Mouse (Mus musculus) stomach, embryonic 14.5 days (tissue): ENCODE data around the gene Zfp11. TPM values are rescaled to one million over a fixed set of nuclear protein-coding genes. Genes with fewer than 3 reads are reported as not detected.
"Not testable (repeated sequence)": the region's sequence is repeated elsewhere in the genome, so short reads cannot be mapped to it uniquely, and the experiment has no call there.

Experiments used
- ATAC-seq: fragments of 200-750 bp; cut with Nextera tagmentation; 2 replicates; pipeline ENCODE4 v1.8.0; 2017; ENCODE audit warnings: low read depth, moderate TSS enrichment; ENCODE audit not compliant: insufficient number of reproducible peaks, insufficient read depth, low FRiP score
- H3K27ac ChIP-seq: fragments of 300-500 bp; sonication (generic); 2 replicates; pipeline ENCODE4 v1.5.1; 2014; ENCODE audit warnings: mild to moderate bottlenecking, low read length, moderate library complexity, mixed read lengths
- H3K27me3 ChIP-seq: fragments of 300-500 bp; sonication (generic); 2 replicates; pipeline ENCODE4 v1.6.1; 2014; ENCODE audit warnings: low read length, control low read depth, mixed read lengths; ENCODE audit not compliant: control insufficient read depth, insufficient read depth
- H3K36me3 ChIP-seq: fragments of 300-500 bp; sonication (generic); 2 replicates; pipeline ENCODE4 v1.6.1; 2014; ENCODE audit warnings: mild to moderate bottlenecking, control low read depth, low read length, moderate library complexity, mixed read lengths; ENCODE audit not compliant: control insufficient read depth, insufficient read depth
- H3K4me1 ChIP-seq: fragments of 300-500 bp; sonication (generic); 2 replicates; pipeline ENCODE4 v1.6.1; 2014; ENCODE audit warnings: low read length, control low read depth, mixed read lengths; ENCODE audit not compliant: control insufficient read depth, insufficient read depth
- H3K4me2 ChIP-seq: fragments of 300-500 bp; sonication (generic); replicated peaks from 2 replicates; pipeline ENCODE4 v1.6.1; 2014; ENCODE audit warnings: low read depth, low read length, control low read depth
- H3K4me3 ChIP-seq: fragments of 300-500 bp; sonication (generic); 2 replicates; pipeline ENCODE4 v1.5.1; 2014; ENCODE audit warnings: low read depth, low read length, control low read depth
- H3K9ac ChIP-seq: fragments of 300-500 bp; sonication (generic); replicated peaks from 2 replicates; pipeline ENCODE4 v1.6.1; 2014; ENCODE audit warnings: low read depth, mild to moderate bottlenecking, control low read depth, low read length, moderate library complexity, mixed read lengths
- H3K9me3 ChIP-seq: fragments of 300-500 bp; sonication (generic); 2 replicates; pipeline ENCODE4 v1.6.1; 2016; ENCODE audit warnings: low read depth, low read length, control low read depth; ENCODE audit not compliant: control insufficient read depth
- WGBS: fragments of 180-500 bp; shearing (Covaris S2); extraction: QIAGEN DNeasy Blood & Tissue Kit; methylation state at CpG from one replicate; pipeline ENCODE4 v1.1.7; 2014; 5-methylcytosine and 5-hydroxymethylcytosine counted together
- polyA plus RNA-seq: library from polyadenylated mRNA; unstranded; fragments of >200 nt; fragmentation: Nextera tagmentation; extraction: Ambion mirVana; gene quantifications from 2 replicates; pipeline ENCODE4 v1.2.1, GENCODE M21; 2014

Gene Zfp11
- polyA plus RNA-seq, 1 experiment from 2014 or later = 4.7 TPM

DNA sequence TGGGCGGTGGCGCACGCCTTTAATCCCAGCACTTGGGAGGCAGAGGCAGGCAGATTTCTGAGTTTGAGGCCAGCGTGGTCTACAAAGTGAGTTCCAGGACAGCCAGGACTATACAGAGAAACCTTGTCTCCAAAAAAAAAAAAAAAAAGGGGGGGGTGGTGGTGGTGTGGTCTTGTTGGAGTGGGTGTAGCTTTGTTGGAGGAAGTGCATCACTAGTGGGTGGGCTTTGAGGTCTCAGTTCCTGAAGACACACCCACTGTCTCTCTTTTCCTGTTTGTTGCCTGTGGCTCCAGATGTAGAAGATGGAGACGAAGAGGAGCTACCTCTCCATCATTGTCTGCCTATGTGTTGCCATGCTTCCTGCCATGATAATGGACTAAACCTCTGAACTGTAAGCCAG, 15.2 kb upstream of the Zfp11 start:
- H3K36me3 ChIP-seq, H3K27ac ChIP-seq, H3K9ac ChIP-seq, H3K9me3 ChIP-seq, ATAC-seq, H3K4me1 ChIP-seq, H3K4me2 ChIP-seq, H3K4me3 ChIP-seq, H3K27me3 ChIP-seq: not testable (repeated sequence)
- WGBS = 96% methylated on average over 5 of the region's 5 CpGs

DNA sequence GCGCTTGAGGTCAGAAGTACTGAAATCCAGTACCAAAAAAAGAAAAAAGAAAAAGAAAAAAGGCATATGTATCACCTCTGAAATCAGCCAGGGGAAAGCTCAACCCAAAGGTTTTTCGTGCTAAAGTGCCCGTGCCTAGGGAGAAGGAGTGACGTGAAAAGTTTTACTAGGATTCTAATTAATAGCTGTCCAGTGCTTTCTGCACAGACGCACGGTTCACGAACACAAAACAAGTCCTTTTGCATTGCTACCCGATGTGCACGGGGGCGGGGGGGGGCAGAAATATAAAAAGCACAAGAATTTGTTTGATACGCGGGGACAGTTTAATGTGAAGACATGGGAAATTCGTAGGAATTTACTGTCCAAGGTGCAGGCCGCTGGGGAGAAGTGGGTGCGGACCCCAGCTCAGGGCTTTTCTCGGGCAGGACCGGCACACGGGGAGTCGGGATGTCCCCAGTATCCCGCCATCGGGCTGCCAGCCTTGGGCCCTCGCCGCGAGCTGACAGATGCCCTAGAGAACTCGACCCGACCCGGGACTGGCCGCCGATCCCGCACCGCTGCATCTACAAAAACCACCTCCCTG, 355 bp downstream of the Zfp11 start:
- peak; percentile 42; the same call in 1 of the 2 replicates for ATAC-seq
- Histone ChIP-seq H3K4me3 (peak overlapping the region; percentile 72), H3K9ac (peak overlapping the region; percentile 75), H3K9me3 (0 out of 2 replicates have a peak, but pooled peaks cover 3% of the 10 kb centered on the region), H3K36me3 (no peaks in the 10 kb centered on the region), H3K4me1 (no peaks in the 10 kb centered on the region), H3K27ac (no peak overlapping the region), H3K4me2 (peak overlapping the region; percentile 50), H3K27me3 (no peaks in the 10 kb centered on the region)
- under 1% methylated on average over 31 of the region's 31 CpGs for WGBS

DNA sequence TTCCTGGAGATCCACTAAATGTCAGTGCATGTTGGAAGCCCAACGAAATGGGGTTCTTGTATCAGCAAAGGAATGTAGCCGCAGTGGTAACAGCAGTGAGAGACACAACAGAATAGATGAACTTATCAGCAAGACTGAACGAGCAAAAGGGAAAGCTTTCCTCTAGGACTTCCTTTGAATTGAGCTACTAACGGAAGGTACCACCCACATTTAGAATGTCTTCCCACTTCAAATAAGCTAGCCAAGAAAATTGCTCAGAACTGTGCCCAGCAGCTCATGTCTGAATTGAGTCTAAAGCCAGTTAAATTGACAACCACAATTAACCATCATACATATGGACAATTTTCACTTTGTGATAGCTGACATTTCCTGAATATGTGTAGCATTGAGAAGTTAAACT, 2.0 kb downstream of the Zfp11 start:
- 88% methylated on average over 4 of the region's 4 CpGs for WGBS
- no peaks in the 10 kb centered on the region for H3K27me3 ChIP-seq
- no peak overlapping the region for H3K4me3 ChIP-seq
- no peaks in the 10 kb centered on the region for H3K4me1 ChIP-seq
- no peak overlapping the region for H3K9ac ChIP-seq
- no peaks in the 10 kb centered on the region for H3K36me3 ChIP-seq
- H3K4me2 ChIP-seq = no peak overlapping the region
- no peak for ATAC-seq
- no peaks in the 10 kb centered on the region for H3K9me3 ChIP-seq
- H3K27ac ChIP-seq = no peak overlapping the region

DNA sequence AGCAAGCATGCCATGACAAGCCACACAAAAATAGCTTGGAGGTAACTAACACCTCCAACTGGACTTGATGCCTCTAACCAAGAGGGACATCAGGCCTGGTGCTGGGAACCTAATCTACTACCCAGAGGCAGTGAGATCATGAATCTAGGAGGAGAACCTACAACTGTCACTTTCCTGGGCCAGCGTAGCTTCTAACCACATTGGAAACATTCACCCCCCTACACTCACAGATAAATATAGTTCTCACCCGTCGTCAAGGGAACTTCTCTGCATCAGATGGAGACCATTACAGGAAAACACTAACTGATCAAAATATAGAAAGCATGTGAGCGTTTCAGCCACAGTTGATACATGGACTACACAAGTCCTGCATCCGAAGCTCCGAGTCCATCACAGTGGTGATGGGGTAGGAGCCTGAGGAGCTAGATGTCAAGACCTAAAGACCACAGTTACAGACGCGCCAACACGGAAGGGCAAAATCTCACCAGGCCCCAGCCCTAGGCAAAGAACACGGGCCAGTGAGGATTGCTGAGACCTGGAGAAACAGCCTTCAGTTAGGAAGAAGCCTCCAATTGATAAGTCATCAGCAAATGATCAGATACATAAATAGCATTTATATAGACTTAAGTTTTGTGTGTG, 3.5 kb downstream of the Zfp11 start:
- Histone ChIP-seq H3K4me2 (no peak overlapping the region), H3K27me3 (no peaks in the 10 kb centered on the region), H3K9ac (no peak overlapping the region), H3K4me1 (no peaks in the 10 kb centered on the region), H3K4me3 (no peak overlapping the region), H3K27ac (no peak overlapping the region), H3K36me3 (no peaks in the 10 kb centered on the region), H3K9me3 (no peaks in the 10 kb centered on the region)
- no peak for ATAC-seq
- 92% methylated on average over 10 of the region's 10 CpGs for WGBS

DNA sequence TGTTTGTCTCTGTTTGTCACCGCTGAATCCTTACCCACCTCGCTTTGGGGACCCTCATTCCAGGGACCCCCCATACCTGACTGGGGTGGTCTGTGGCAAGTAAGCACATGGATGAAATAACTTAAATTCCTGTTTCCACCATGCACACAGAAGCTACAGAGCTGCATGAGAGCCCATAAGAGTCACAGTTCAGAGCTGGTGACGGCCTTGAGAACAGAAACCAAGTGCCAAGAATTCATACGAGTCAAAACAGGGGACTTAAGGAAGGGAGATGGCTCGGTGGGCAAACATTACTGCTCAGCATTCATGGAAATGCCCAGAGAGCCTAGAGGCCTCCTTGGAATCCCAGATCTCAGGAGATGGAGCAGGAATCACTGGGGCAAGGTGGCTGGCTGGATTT, 5.8 kb downstream of the Zfp11 start:
- 86% methylated on average over 5 of the region's 5 CpGs for WGBS

DNA sequence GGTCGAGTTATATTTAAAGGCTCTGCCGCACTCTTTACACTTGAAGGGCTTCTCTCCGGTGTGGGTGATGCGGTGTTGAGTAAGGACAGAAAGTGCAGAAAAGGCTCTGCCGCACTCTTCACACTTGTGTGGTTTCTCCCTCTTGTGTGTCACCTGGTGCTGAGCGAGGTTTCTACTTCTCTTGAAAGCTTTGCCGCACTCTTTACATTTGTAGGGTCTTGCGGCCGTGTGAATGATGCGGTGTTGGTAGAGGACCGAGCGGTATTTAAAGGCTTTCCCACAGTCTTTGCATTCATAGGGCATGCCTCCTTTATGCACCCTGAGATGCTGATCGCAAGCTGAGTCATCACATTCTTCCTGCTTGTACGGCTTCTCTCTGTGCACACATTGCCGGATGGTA, 12.0 kb downstream of the Zfp11 start:
- ATAC-seq = no peak
- no peaks in the 10 kb centered on the region for H3K9me3 ChIP-seq
- H3K9ac ChIP-seq = no peak overlapping the region
- no peaks in the 10 kb centered on the region for H3K4me1 ChIP-seq
- H3K27me3 ChIP-seq = no peaks in the 10 kb centered on the region
- peaks cover 31% of the 10 kb centered on the region for H3K36me3 ChIP-seq
- no peak overlapping the region for H3K4me2 ChIP-seq
- no peak overlapping the region for H3K27ac ChIP-seq
- no peak overlapping the region for H3K4me3 ChIP-seq
- 93% methylated on average over 15 of the region's 15 CpGs for WGBS

More for the DNA sequence above, 5.8 kb downstream of the Zfp11 start:
- H3K9ac ChIP-seq = no peak overlapping the region
- no peaks in the 10 kb centered on the region for H3K4me1 ChIP-seq
- no peak overlapping the region for H3K4me3 ChIP-seq
- H3K27ac ChIP-seq = no peak overlapping the region
- peaks cover 7% of the 10 kb centered on the region; the same call in 1 of the 2 replicates for H3K36me3 ChIP-seq
- no peak for ATAC-seq
- no peaks in the 10 kb centered on the region for H3K27me3 ChIP-seq
- H3K4me2 ChIP-seq = no peak overlapping the region
- H3K9me3 ChIP-seq = no peaks in the 10 kb centered on the region

DNA sequence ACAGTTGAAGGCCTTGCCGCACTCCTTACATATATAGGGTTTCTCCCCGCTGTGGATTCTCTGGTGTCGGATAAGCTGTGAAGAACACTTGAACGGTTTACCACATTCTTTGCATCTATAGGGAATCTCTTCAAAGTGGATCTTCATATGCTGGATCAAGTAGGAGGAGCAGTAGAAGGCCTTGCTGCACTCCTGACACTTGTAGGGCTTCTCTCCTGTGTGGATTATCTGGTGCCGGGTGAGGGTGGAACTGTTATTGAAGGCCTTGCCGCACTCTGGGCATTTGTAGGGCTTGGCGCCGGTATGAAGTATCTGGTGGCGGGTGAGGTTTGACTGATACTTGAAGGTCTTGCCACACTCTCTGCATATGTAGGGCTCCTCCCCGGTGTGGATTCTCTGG, 12.9 kb downstream of the Zfp11 start:
- H3K4me2 ChIP-seq = no peak overlapping the region
- no peak for ATAC-seq
- no peak overlapping the region for H3K9ac ChIP-seq
- H3K9me3 ChIP-seq = no peaks in the 10 kb centered on the region
- no peaks in the 10 kb centered on the region for H3K27me3 ChIP-seq
- peaks cover 31% of the 10 kb centered on the region for H3K36me3 ChIP-seq
- no peaks in the 10 kb centered on the region for H3K4me1 ChIP-seq
- 96% methylated on average over 10 of the region's 10 CpGs for WGBS
- no peak overlapping the region for H3K27ac ChIP-seq
- no peak overlapping the region for H3K4me3 ChIP-seq

DNA sequence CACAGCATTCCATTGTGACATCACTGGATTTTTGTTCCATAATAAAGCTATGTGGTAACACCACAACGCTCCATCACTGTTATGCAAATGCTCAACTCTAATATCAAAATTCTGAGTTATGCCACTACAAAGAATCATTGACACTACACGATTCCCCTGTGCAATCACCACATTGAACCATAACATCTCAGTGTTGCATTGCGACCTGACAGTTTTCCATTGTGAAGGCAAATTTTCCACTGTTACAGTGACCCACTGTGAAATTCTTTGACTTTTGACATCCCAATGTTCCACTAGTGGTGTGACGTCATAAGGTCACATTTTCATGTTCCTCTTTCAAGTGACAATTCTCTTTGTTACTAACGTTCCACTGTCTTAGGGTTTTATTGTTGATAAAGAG, 19.0 kb downstream of the Zfp11 start:
- Histone ChIP-seq H3K27me3 (no peaks in the 10 kb centered on the region), H3K4me2 (no peak overlapping the region), H3K27ac (no peak overlapping the region), H3K9me3 (no peaks in the 10 kb centered on the region), H3K4me3 (no peak overlapping the region), H3K36me3 (no peaks in the 10 kb centered on the region), H3K4me1 (no peaks in the 10 kb centered on the region), H3K9ac (no peak overlapping the region)
- WGBS = 96% methylated on average over 5 of the region's 5 CpGs
- no peak for ATAC-seq
